ENCODE assay signal across 26 mouse cellular contexts in genomic region chr2:103082853-103083252, GRCm38 (mm10). TPM values are rescaled to one million over a fixed set of nuclear protein-coding genes. Genes with fewer than 3 reads are reported as not detected.
DNase-seq lines count a peak whose midpoint lies in the region; ATAC-seq lines count a peak whose summit lies in the region.
"Had no signal": no experiment of that assay in that cellular context is flagged by ENCODE, and none has a peak within 500 bp of the region (broad histone marks: within the 10 kb centered on the region; RNA-seq: fewer than 3 reads in every experiment).

No protein-coding gene starts in this region.

- 0 out of 2 replicates have a peak overlapping the region, but pooled peaks have one; percentile 33 for H3K9ac ChIP-seq in heart, embryonic 13.5 days
- H3K9ac ChIP-seq: embryonic facial prominence, embryonic 12.5 days; embryonic facial prominence, embryonic 15.5 days; forebrain, postnatal 0 days; hindbrain, embryonic 13.5 days; intestine, embryonic 15.5 days had no signal

- H3K36me3 ChIP-seq in heart, embryonic 13.5 days = peaks cover 22% of the 10 kb centered on the region
- H3K36me3 ChIP-seq: embryonic facial prominence, embryonic 15.5 days; intestine, embryonic 15.5 days had no signal

- no peak overlapping the region for H3K4me2 ChIP-seq in heart, embryonic 13.5 days
- H3K4me2 ChIP-seq: embryonic facial prominence, embryonic 12.5 days; embryonic facial prominence, embryonic 15.5 days; hindbrain, embryonic 13.5 days; intestine, embryonic 15.5 days had no signal

- H3K4me3 ChIP-seq in heart, embryonic 13.5 days = no peak overlapping the region
- H3K4me3 ChIP-seq: embryonic facial prominence, embryonic 12.5 days; embryonic facial prominence, embryonic 15.5 days; hindbrain, embryonic 10.5 days; hindbrain, embryonic 13.5 days; intestine, embryonic 15.5 days had no signal

- H3K9me3 ChIP-seq in heart, embryonic 13.5 days = no peaks in the 10 kb centered on the region
- H3K9me3 ChIP-seq: embryonic facial prominence, embryonic 12.5 days; embryonic facial prominence, embryonic 15.5 days; hindbrain, embryonic 10.5 days; hindbrain, embryonic 13.5 days; intestine, embryonic 15.5 days had no signal

- H3K27me3 ChIP-seq in heart, embryonic 13.5 days (replicated peaks) = no peaks in the 10 kb centered on the region
- H3K27me3 ChIP-seq: embryonic facial prominence, embryonic 12.5 days; embryonic facial prominence, embryonic 15.5 days; hindbrain, embryonic 13.5 days; intestine, embryonic 15.5 days had no signal

- H3K4me1 ChIP-seq in heart, embryonic 13.5 days = peaks cover 9% of the 10 kb centered on the region
- H3K4me1 ChIP-seq: embryonic facial prominence, embryonic 12.5 days; embryonic facial prominence, embryonic 15.5 days; hindbrain, embryonic 10.5 days; hindbrain, embryonic 13.5 days; intestine, embryonic 15.5 days had no signal

- no peak overlapping the region for H3K27ac ChIP-seq in heart, embryonic 13.5 days (replicated peaks)
- H3K27ac ChIP-seq: embryonic facial prominence, embryonic 12.5 days; embryonic facial prominence, embryonic 15.5 days; hindbrain, embryonic 10.5 days; hindbrain, embryonic 13.5 days; intestine, embryonic 15.5 days had no signal

- DNase-seq in heart, adult 11 months = peak; percentile 90
- DNase-seq in heart, adult 9 months (ENCODE audit: low spot score in 2 of 2) = no peak
- DNase-seq in heart, postnatal 36 days = no peak
- peak; percentile 11 for DNase-seq in heart, postnatal 4 days
- no peak for DNase-seq in heart, postnatal 25 days (ENCODE audit: low spot score)
- DNase-seq in lung, postnatal 10 days = peak; percentile 54
- DNase-seq in lung, adult 18-20 months = no peak
- DNase-seq: adrenal gland, adult 2 months; adrenal gland, postnatal 14 days; B cell, adult 2 months; cerebellum, adult 11 months; cerebellum, adult 2 months; cerebellum, adult 9-11 months; cerebellum, postnatal 25 days; forebrain, postnatal 0 days; gastrocnemius, postnatal 25 days; kidney, adult 11 months; kidney, adult 8-10 months had no signal

- ATAC-seq in heart, embryonic 13.5 days (ENCODE audit: extremely low read depth, insufficient number of reproducible peaks, low FRiP score, low TSS enrichment) = no peak
- ATAC-seq: forebrain, embryonic 14.5 days; forebrain, postnatal 0 days; hindbrain, embryonic 16.5 days; intestine, embryonic 15.5 days had no signal

- intact Hi-C loops in heart, postnatal 36 days (cut with DNase I) = loop anchor here (5.0 kb wide), 1 partner anchor 281 kb away; no protein-coding TSS in a partner anchor
- intact Hi-C loops in heart, postnatal 25 days (cut with DNase I) = loop anchor here (5.0 kb wide), 3 partner anchors 281 to 491 kb away; no protein-coding TSS in a partner anchor

- WGBS in heart, embryonic 13.5 days = 44% methylated on average over 7 of the region's 7 CpGs

RNA-seq across cellular contexts. Expression of gene Apip, which starts 9.4 kb away (rescaled TPM):
- polyA plus RNA-seq in heart, embryonic 13.5 days (2015; fragmentation: Nextera tagmentation; extraction: Ambion mirVana) = 61.7 and 68.6 TPM in 2 replicates
- 10 to 100 TPM; 76.3 to 78.8 TPM for total RNA-seq in heart, postnatal 36 days (2021)
- 10 to 100 TPM; 46.4 to 48.4 TPM for total RNA-seq in heart, postnatal 4 days (2021)
- total RNA-seq in heart, postnatal 25 days (2021) = 10 to 100 TPM; 71.3 to 73.9 TPM

RNA-seq across cellular contexts. Expression of gene Pdhx, which starts 9.5 kb away (rescaled TPM):
- 50.8 and 54.7 TPM in 2 replicates for polyA plus RNA-seq in heart, embryonic 13.5 days (2015; fragmentation: Nextera tagmentation; extraction: Ambion mirVana)
- total RNA-seq in heart, postnatal 36 days (2021) = 100 to 1,000 TPM; 159 to 208 TPM
- 100 to 1,000 TPM; 105 to 120 TPM for total RNA-seq in heart, postnatal 4 days (2021)
- total RNA-seq in heart, postnatal 25 days (2021) = 100 to 1,000 TPM; 184 to 194 TPM

Comparison
In these comparisons a context has a peak if more than half of its experiments do, and no peak if none do; other contexts are left out.
1. DNase-seq: peak in heart, adult 11 months (single experiment), heart, postnatal 4 days (single experiment) and lung, postnatal 10 days (single experiment); none in heart, adult 9 months (0 of 2), heart, postnatal 36 days (0 of 2), heart, postnatal 25 days (single experiment) and lung, adult 18-20 months (0 of 2).